Mouse (Mus musculus) forebrain, embryonic 14.5 days (tissue): Measurements from ENCODE around the gene Dhx8. TPM values are rescaled to one million over a fixed set of nuclear protein-coding genes. Genes with fewer than 3 reads are reported as not detected.

Experiments used
- ATAC-seq: fragments of 200-750 bp; cut with Nextera tagmentation; 2 replicates; pipeline ENCODE4 v1.8.0; 2017; ENCODE audit warnings: mild to moderate bottlenecking, moderate library complexity
- DNase-seq: peaks from one replicate; pipeline ENCODE4 v3.0.0-alpha.2; 2015; ENCODE audit warnings: low spot score
- H3K27ac ChIP-seq: fragments of 300-500 bp; sonication (generic); 2 replicates; pipeline ENCODE4 v1.5.1; 2014; ENCODE audit warnings: low read depth, mild to moderate bottlenecking, control low read depth, low read length, moderate library complexity
- H3K27me3 ChIP-seq: fragments of 300-500 bp; sonication (generic); replicated peaks from 2 replicates; pipeline ENCODE4 v1.6.1; 2014; ENCODE audit warnings: low read length, control low read depth, mixed read lengths; ENCODE audit not compliant: control insufficient read depth, insufficient read depth
- H3K36me3 ChIP-seq: fragments of 300-500 bp; sonication (generic); 2 replicates; pipeline ENCODE4 v1.6.1; 2014; ENCODE audit warnings: low read length, control low read depth; ENCODE audit not compliant: control insufficient read depth, insufficient read depth
- H3K4me1 ChIP-seq: fragments of 300-500 bp; sonication (generic); 2 replicates; pipeline ENCODE4 v1.6.1; 2014; ENCODE audit warnings: antibody characterized with exemption, low read length, control low read depth; ENCODE audit not compliant: control insufficient read depth, insufficient read depth
- H3K4me2 ChIP-seq: fragments of 300-500 bp; sonication (generic); 2 replicates; pipeline ENCODE4 v1.6.1; 2014; ENCODE audit warnings: mild to moderate bottlenecking, control low read depth, low read length
- H3K4me3 ChIP-seq: fragments of 300-500 bp; sonication (generic); 2 replicates; pipeline ENCODE4 v1.5.1; 2014; ENCODE audit warnings: low read depth, low read length, control low read depth
- H3K9ac ChIP-seq: fragments of 300-500 bp; sonication (generic); 2 replicates; pipeline ENCODE4 v1.6.1; 2014; ENCODE audit warnings: mild to moderate bottlenecking, low read length, control low read depth, moderate library complexity
- H3K9me3 ChIP-seq: fragments of 300-500 bp; sonication (generic); replicated peaks from 2 replicates; pipeline ENCODE4 v1.6.1; 2016; ENCODE audit warnings: low read length, control low read depth, mixed read lengths; ENCODE audit not compliant: control insufficient read depth
- WGBS: fragments of 180-500 bp; shearing (Covaris S2); extraction: QIAGEN DNeasy Blood & Tissue Kit; methylation state at CpG from one replicate; pipeline ENCODE4 v1.1.7; 2014; 5-methylcytosine and 5-hydroxymethylcytosine counted together
- polyA plus RNA-seq: library from polyadenylated mRNA; unstranded; fragments of >200 nt; fragmentation: Nextera tagmentation; extraction: Ambion mirVana; gene quantifications from 2 replicates; pipeline ENCODE4 v1.2.1, GENCODE M21; 2014

Gene Dhx8
- polyA plus RNA-seq, 1 experiment from 2014 or later, result 31.6 TPM

GRCm38 (mm10) chr11:101719986-101720520 is 12.7 kb upstream of the Dhx8 start:
- Histone ChIP-seq H3K27me3 (no peaks in the 10 kb centered on the region), H3K36me3 (no peaks in the 10 kb centered on the region), H3K9ac (no peak overlapping the region), H3K4me1 (no peaks in the 10 kb centered on the region), H3K27ac (no peak overlapping the region), H3K4me3 (no peak overlapping the region), H3K9me3 (no peaks in the 10 kb centered on the region), H3K4me2 (no peak overlapping the region)
- DNase-seq (no peak), ATAC-seq (no peak)
- 87% methylated on average over 21 of the region's 21 CpGs for WGBS

- H3K36me3 ChIP-seq, result no peaks in the 10 kb centered on the region
- H3K27ac ChIP-seq, result no peak overlapping the region
- no peak for ATAC-seq
- no peak overlapping the region for H3K4me2 ChIP-seq
- DNase-seq, result no peak
- 77% methylated on average over 8 of the region's 8 CpGs for WGBS
- H3K9me3 ChIP-seq, result no peaks in the 10 kb centered on the region
- H3K4me3 ChIP-seq, result no peak overlapping the region
- no peak overlapping the region for H3K9ac ChIP-seq
- H3K27me3 ChIP-seq, result no peaks in the 10 kb centered on the region
- peaks cover 3% of the 10 kb centered on the region; the same call in 1 of the 2 replicates for H3K4me1 ChIP-seq
These were observed 7.7 kb upstream of the Dhx8 start for GRCm38 (mm10) chr11:101725043-101725442.

- no peak overlapping the region for H3K4me3 ChIP-seq
- no peak overlapping the region for H3K4me2 ChIP-seq
- DNase-seq (peak; percentile 64), ATAC-seq (0 out of 2 replicates have a peak, but pooled peaks have one; percentile 20)
- H3K9me3 ChIP-seq, result no peaks in the 10 kb centered on the region
- 54% methylated on average over 2 of the region's 2 CpGs for WGBS
- H3K4me1 ChIP-seq, result peaks cover 3% of the 10 kb centered on the region; the same call in 1 of the 2 replicates
- peak overlapping the region; percentile 79 for H3K27ac ChIP-seq
- no peaks in the 10 kb centered on the region for H3K36me3 ChIP-seq
- no peaks in the 10 kb centered on the region for H3K27me3 ChIP-seq
- 0 out of 2 replicates have a peak overlapping the region, but pooled peaks have one; percentile 26 for H3K9ac ChIP-seq
These were observed 6.0 kb upstream of the Dhx8 start for GRCm38 (mm10) chr11:101726765-101727164.

- DNase-seq (no peak), ATAC-seq (no peak)
- Histone ChIP-seq H3K4me1 (peaks cover 7% of the 10 kb centered on the region), H3K9me3 (no peaks in the 10 kb centered on the region), H3K36me3 (no peaks in the 10 kb centered on the region), H3K27me3 (no peaks in the 10 kb centered on the region), H3K27ac (no peak overlapping the region), H3K4me3 (no peak overlapping the region), H3K4me2 (no peak overlapping the region), H3K9ac (no peak overlapping the region)
- WGBS, result 73% methylated on average over 3 of the region's 3 CpGs
These were observed 3.4 kb upstream of the Dhx8 start for GRCm38 (mm10) chr11:101729308-101729707.

- DNase-seq (no peak), ATAC-seq (no peak)
- Histone ChIP-seq H3K27ac (no peak overlapping the region), H3K36me3 (peaks cover 42% of the 10 kb centered on the region), H3K4me3 (peak overlapping the region; percentile 76), H3K4me1 (peaks cover 4% of the 10 kb centered on the region; the same call in 1 of the 2 replicates), H3K9me3 (no peaks in the 10 kb centered on the region), H3K4me2 (peak overlapping the region; percentile 83), H3K27me3 (no peaks in the 10 kb centered on the region), H3K9ac (peak overlapping the region; percentile 80)
- 36% methylated on average over 9 of the region's 9 CpGs for WGBS
These were observed 877 bp downstream of the Dhx8 start for GRCm38 (mm10) chr11:101733596-101733995.

GRCm38 (mm10) chr11:101756616-101757015 is 23.9 kb downstream of the Dhx8 start:
- Histone ChIP-seq H3K27ac (no peak overlapping the region), H3K4me1 (no peaks in the 10 kb centered on the region), H3K27me3 (no peaks in the 10 kb centered on the region), H3K36me3 (peaks cover 93% of the 10 kb centered on the region), H3K4me3 (no peak overlapping the region), H3K9ac (no peak overlapping the region), H3K4me2 (no peak overlapping the region), H3K9me3 (no peaks in the 10 kb centered on the region)
- 96% methylated on average over 8 of the region's 8 CpGs for WGBS
- no peak for DNase-seq
- no peak for ATAC-seq

GRCm38 (mm10) chr11:101757366-101757765 is 24.6 kb downstream of the Dhx8 start:
- Histone ChIP-seq H3K4me2 (no peak overlapping the region), H3K4me3 (no peak overlapping the region), H3K36me3 (peaks cover 93% of the 10 kb centered on the region), H3K27me3 (no peaks in the 10 kb centered on the region), H3K9me3 (no peaks in the 10 kb centered on the region), H3K4me1 (no peaks in the 10 kb centered on the region), H3K27ac (no peak overlapping the region), H3K9ac (no peak overlapping the region)
- no peak for ATAC-seq
- WGBS, result 95% methylated on average over 8 of the region's 8 CpGs
- no peak for DNase-seq

GRCm38 (mm10) chr11:101758431-101758830 is 25.7 kb downstream of the Dhx8 start:
- Histone ChIP-seq H3K4me2 (no peak overlapping the region), H3K36me3 (peaks cover 89% of the 10 kb centered on the region), H3K4me3 (no peak overlapping the region), H3K27me3 (no peaks in the 10 kb centered on the region), H3K9ac (no peak overlapping the region), H3K27ac (no peak overlapping the region), H3K9me3 (no peaks in the 10 kb centered on the region), H3K4me1 (no peaks in the 10 kb centered on the region)
- DNase-seq, result no peak
- ATAC-seq, result no peak
- WGBS, result 72% methylated on average over 5 of the region's 5 CpGs

- no peak overlapping the region for H3K9ac ChIP-seq
These were observed 26.8 kb downstream of the Dhx8 start for GRCm38 (mm10) chr11:101759530-101759929.

More at GRCm38 (mm10) chr11:101759530-101759929, 26.8 kb downstream of the Dhx8 start:
- Histone ChIP-seq H3K4me1 (no peaks in the 10 kb centered on the region), H3K4me2 (no peak overlapping the region), H3K27me3 (no peaks in the 10 kb centered on the region), H3K9me3 (no peaks in the 10 kb centered on the region), H3K4me3 (no peak overlapping the region), H3K27ac (no peak overlapping the region), H3K36me3 (peaks cover 89% of the 10 kb centered on the region)
- WGBS, result 98% methylated on average over 3 of the region's 3 CpGs
- ATAC-seq (no peak), DNase-seq (no peak)
